Mouse (Mus musculus) liver, embryonic 14.5 days (tissue): ENCODE measurements around the gene Egfl7.

Experiments used
- CTCF ChIP-seq: IDR thresholded peaks from 2 replicates; pipeline ENCODE4 v1.5.1; 2016; ENCODE audit warnings: antibody characterized with exemption, low read depth, control low read depth
- EP300 ChIP-seq: IDR thresholded peaks from 2 replicates; pipeline ENCODE4 v1.6.1; 2016; ENCODE audit warnings: antibody characterized with exemption, low read depth

DNA sequence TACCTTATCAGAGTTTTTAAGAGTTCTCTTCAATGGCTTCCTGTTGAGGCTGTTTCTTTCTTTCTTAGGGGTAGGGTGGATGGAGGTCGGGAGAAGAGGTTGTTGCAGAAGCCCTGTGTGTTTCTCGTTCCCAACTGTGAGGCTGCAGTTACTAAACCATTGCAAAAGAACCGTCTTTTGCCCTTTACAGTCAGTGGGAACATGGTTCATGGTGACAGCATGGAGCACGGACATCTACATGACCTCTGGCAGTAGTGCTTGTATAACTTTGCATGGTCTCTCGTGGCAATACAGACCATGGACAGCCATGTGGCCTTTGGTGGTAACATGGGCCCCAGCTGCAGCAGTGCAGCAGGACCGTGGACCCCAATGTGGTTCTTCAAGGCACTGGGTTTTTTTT is 37.5 kb downstream of the Egfl7 start:
- no peak for TF ChIP-seq EP300
- TF ChIP-seq CTCF: no peak
